Comparison of ENCODE assay signal across 8 mouse cellular contexts in genomic region chr1:191981426-191982102, GRCm38 (mm10). TPM values are rescaled to one million over a fixed set of nuclear protein-coding genes. Genes with fewer than 3 reads are reported as not detected.
DNase-seq lines count a peak whose midpoint lies in the region; ATAC-seq and TF ChIP-seq lines count a peak whose summit lies in the region.

No protein-coding gene starts in this region.

- DNase-seq in right cerebral cortex, postnatal 10 days (ENCODE audit: low spot score in 2 of 2) = peak; percentile 48 to 56
- DNase-seq in right cerebral cortex, adult 2 months (ENCODE audit: low spot score in 2 of 2) = no peak
- peak; percentile 68 to 76 for DNase-seq in kidney, postnatal 4 days
- DNase-seq in midbrain, postnatal 0 days (ENCODE audit: low spot score) = peak; percentile 71
- no peak for DNase-seq in layer of hippocampus, postnatal 25 days (ENCODE audit: extremely low spot score in 1 of 2, low spot score in 1 of 2)
- no peak for DNase-seq in right cerebral cortex, postnatal 36 days (ENCODE audit: low spot score in 2 of 2)

- no peaks in the 10 kb centered on the region for H3K9me3 ChIP-seq in forebrain, embryonic 16.5 days (ENCODE audit: control insufficient read depth, low read length)
- H3K9me3 ChIP-seq in midbrain, postnatal 0 days (ENCODE audit: low read length) = no peaks in the 10 kb centered on the region

- peaks cover 20% of the 10 kb centered on the region for H3K4me1 ChIP-seq in forebrain, embryonic 16.5 days (replicated peaks; ENCODE audit: control insufficient read depth, insufficient read depth, low read length)
- H3K4me1 ChIP-seq in midbrain, postnatal 0 days (ENCODE audit: insufficient read depth, low read length) = peaks cover 11% of the 10 kb centered on the region

- no peak overlapping the region for H3K9ac ChIP-seq in forebrain, embryonic 16.5 days (replicated peaks; ENCODE audit: low read depth, low read length)
- H3K9ac ChIP-seq in midbrain, postnatal 0 days (replicated peaks; ENCODE audit: low read length, poor library complexity, severe bottlenecking) = no peak overlapping the region

- H3K4me2 ChIP-seq in forebrain, embryonic 16.5 days (ENCODE audit: low read length) = no peak overlapping the region
- H3K4me2 ChIP-seq in midbrain, postnatal 0 days (ENCODE audit: low read depth, low read length, poor library complexity, severe bottlenecking) = no peak overlapping the region

- no peak for TF ChIP-seq CTCF in midbrain, postnatal 0 days (IDR thresholded peaks at IDR 0.05)

- H3K27me3 ChIP-seq in forebrain, embryonic 16.5 days (replicated peaks; ENCODE audit: control insufficient read depth, insufficient read depth, low read length) = no peaks in the 10 kb centered on the region
- H3K27me3 ChIP-seq in midbrain, postnatal 0 days (ENCODE audit: insufficient read depth, low read length) = no peaks in the 10 kb centered on the region

- 17% methylated on average over 6 of the region's 6 CpGs for WGBS in forebrain, embryonic 16.5 days
- WGBS in midbrain, postnatal 0 days = 8% methylated on average over 6 of the region's 6 CpGs

- no peak overlapping the region for H3K27ac ChIP-seq in forebrain, embryonic 16.5 days (ENCODE audit: low read length)
- H3K27ac ChIP-seq in midbrain, postnatal 0 days (ENCODE audit: low read depth, low read length) = no peak overlapping the region

- no peak overlapping the region for H3K4me3 ChIP-seq in forebrain, embryonic 16.5 days (replicated peaks; ENCODE audit: low read length)
- H3K4me3 ChIP-seq in midbrain, postnatal 0 days (ENCODE audit: low read depth, low read length) = no peak overlapping the region

- H3K36me3 ChIP-seq in forebrain, embryonic 16.5 days (ENCODE audit: control insufficient read depth, insufficient read depth) = no peaks in the 10 kb centered on the region
- H3K36me3 ChIP-seq in midbrain, postnatal 0 days (ENCODE audit: insufficient read depth, low read length) = no peaks in the 10 kb centered on the region

- peak; percentile 74 for ATAC-seq in forebrain, embryonic 16.5 days
- peak; percentile 25; the same call in 1 of the 2 replicates for ATAC-seq in midbrain, postnatal 0 days (ENCODE audit: low FRiP score)
- ATAC-seq in erythroid progenitor cell, adult 5-6 weeks (replicated peaks; ENCODE audit: low FRiP score, poor library complexity, severe bottlenecking) = no peak

RNA-seq across cellular contexts. Expression of gene Rd3, which starts 4.4 kb away (rescaled TPM):
- polyA plus RNA-seq in forebrain, embryonic 16.5 days (2015; fragmentation: Nextera tagmentation; extraction: Ambion mirVana) = 2.1 and 2.5 TPM in 2 replicates
- 1.5 and 3.3 TPM in 2 replicates for total RNA-seq in midbrain, postnatal 0 days (2014; rRNA removed)
- polyA plus RNA-seq in midbrain, postnatal 0 days (2015; fragmentation: Nextera tagmentation; extraction: Ambion mirVana) = 2.0 and 2.8 TPM in 2 replicates
- not detected in 2 replicates for total RNA-seq in erythroid progenitor cell, adult 5-6 weeks (2015; ENCODE audit: low replicate concordance)
- total RNA-seq in erythroid progenitor cell, adult 5-6 weeks (2017; ENCODE audit: low replicate concordance) = not detected in 2 replicates
- total RNA-seq in layer of hippocampus, postnatal 25 days (2021) = under 1 TPM; 0.28 to 0.34 TPM

Comparison
In these comparisons a context has a peak if more than half of its experiments do, and no peak if none do; other contexts are left out.
1. DNase-seq: peak in right cerebral cortex, postnatal 10 days (2 of 2), kidney, postnatal 4 days (2 of 2) and midbrain, postnatal 0 days (single experiment); none in right cerebral cortex, adult 2 months (0 of 2), layer of hippocampus, postnatal 25 days (0 of 2) and right cerebral cortex, postnatal 36 days (0 of 2).